Mouse (Mus musculus): ENCODE measurements around the gene Camta1. TPM values are rescaled to one million over a fixed set of nuclear protein-coding genes. Genes with fewer than 3 reads are reported as not detected.
"Not testable (repeated sequence)": the region's sequence is repeated elsewhere in the genome, so short reads cannot be mapped to it uniquely, and the experiment has no call there.

Gene Camta1
- total RNA-seq, 2 experiments from 2014 or later, result 200 to 223 TPM

GRCm38 (mm10) chr4:150914290-150914733, 947.4 kb downstream of the Camta1 start, which contains the start of the genes Park7 and Tnfrsf9:
Gene Park7 (minus strand): TSS chr4:150914437.
Gene Tnfrsf9 (plus strand): TSS chr4:150914562.
- DNase-seq (ENCODE audit: extremely low spot score in 1 of 2, low spot score in 2 of 2), result peak; percentile 95 to 99
- intact Hi-C loops (cut with DNase I), result no loop called here

GRCm38 (mm10) chr4:150913743-150914142, 947.9 kb downstream of the Camta1 start:
- DNase-seq (ENCODE audit: extremely low spot score in 1 of 2, low spot score in 2 of 2), result no peak
- intact Hi-C loops (cut with DNase I), result no loop called here

DNA sequence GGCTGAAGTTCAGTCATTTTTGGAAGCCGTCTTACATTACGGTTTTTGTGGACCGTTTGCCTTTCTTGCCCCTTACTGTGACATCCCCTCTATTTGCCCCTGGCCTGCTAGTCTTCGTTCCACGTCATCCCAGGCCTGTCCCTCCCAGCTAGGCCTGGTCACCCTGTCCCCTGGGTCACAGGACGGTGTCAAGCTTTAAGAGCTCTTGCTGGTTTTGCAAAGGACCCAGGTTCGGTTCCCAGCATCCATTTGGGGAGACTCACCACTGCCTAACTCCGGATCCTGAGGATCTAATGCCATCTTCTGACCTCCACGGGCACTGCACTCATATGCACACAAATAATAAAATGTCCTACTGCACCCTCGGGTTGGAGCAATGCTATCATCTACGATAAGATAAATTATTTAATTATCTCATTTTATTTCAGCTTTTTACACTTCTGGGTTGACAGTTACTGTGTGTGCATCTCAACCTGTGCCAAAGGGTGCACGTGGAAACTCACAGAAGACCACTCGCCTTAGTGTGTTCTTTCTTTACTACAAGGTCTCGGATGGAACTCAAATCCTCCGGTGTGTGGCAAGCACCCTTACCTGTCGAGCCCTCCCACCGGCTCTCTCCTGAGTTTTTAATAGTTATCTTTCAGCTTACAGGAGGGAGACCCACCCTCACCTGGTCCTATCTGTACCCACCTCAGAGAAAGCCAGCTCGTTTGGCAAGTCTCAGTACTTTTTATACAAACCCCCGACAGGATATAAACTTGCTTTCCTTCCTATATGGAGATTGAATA, 951.3 kb downstream of the Camta1 start:
- no peak for DNase-seq (ENCODE audit: extremely low spot score in 1 of 2, low spot score in 2 of 2)
- intact Hi-C loops (cut with DNase I), result no loop called here

DNA sequence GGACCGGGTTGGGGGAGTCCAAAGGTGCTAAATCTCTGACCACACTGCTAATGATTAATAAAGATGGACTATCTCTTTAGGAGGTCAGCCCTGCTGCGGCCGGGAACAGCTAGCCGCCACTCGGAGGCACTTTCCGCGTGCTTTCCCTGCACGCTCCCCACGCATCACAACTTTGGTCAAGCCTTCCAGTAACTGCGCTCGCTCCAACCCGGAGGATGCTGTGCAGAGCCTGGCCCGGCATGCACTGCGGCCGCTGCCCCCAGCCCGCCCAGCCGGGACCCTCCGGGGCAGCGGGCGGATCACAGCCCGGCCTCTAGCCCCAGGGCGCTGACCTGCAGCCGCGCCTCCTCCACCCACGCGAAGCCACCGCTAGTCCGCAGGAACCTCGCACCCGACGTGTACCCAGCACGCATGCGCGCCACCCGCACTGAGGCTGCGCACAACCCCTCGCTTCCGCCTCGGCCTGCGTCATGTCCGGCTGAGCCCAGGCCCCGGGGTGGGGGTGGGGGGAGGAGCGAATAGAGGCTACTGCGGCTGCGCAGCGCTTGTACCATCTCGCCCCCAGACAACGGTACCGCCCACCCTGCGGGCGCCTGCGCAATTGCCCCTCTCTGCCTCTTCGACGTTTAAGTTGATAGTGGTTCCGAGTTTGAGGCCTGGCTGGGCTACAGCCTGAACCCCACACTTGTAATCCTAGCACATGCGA, 952.1 kb downstream of the Camta1 start:
- intact Hi-C loops (cut with DNase I), result no loop called here
- peak; percentile 95 to 99 for DNase-seq (ENCODE audit: extremely low spot score in 1 of 2, low spot score in 2 of 2)

GRCm38 (mm10) chr4:150908512-150908911, 953.2 kb downstream of the Camta1 start:
- DNase-seq (ENCODE audit: extremely low spot score in 1 of 2, low spot score in 2 of 2); intact Hi-C loops (cut with DNase I): not testable (repeated sequence)

- intact Hi-C loops (cut with DNase I), result no loop called here
- DNase-seq (ENCODE audit: extremely low spot score in 1 of 2, low spot score in 2 of 2), result no peak
Measured at GRCm38 (mm10) chr4:150907099-150907498, 954.6 kb downstream of the Camta1 start.

DNA sequence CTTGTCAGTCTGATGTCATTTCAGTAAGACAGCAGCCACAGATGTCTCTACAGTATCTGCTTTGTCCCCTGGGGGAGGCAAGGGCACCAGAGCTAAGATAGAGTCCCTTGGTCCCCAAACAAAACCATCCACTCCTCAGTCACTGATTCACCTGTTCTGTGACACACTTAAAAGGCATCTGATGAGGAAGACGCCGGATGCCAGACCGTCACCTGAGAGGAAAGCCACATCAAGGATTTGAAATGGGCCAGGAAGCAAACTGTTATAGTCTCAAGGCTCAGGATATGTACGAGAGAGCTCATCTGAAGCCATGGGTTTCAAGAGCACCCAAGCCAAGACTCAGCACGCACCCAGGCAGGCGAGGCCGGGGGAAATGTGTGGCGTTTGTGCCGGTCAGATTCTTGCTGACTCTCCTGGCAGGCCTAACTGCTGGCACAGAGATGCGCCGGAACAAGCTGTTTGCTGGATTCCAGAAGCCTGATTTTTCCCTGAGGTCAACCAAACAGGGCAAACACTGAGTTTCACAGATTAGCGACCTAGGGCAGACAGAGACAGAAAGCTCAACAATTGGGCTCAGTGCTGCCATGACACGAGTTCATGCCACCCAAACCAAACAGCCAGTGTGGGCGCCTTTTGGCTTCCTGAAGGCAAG, 958.5 kb downstream of the Camta1 start:
- DNase-seq (ENCODE audit: extremely low spot score in 1 of 2, low spot score in 2 of 2), result no peak
- intact Hi-C loops (cut with DNase I), result no loop called here

GRCm38 (mm10) chr4:150902062-150902461, 959.6 kb downstream of the Camta1 start:
- intact Hi-C loops (cut with DNase I), result no loop called here
- no peak for DNase-seq (ENCODE audit: extremely low spot score in 1 of 2, low spot score in 2 of 2)

DNA sequence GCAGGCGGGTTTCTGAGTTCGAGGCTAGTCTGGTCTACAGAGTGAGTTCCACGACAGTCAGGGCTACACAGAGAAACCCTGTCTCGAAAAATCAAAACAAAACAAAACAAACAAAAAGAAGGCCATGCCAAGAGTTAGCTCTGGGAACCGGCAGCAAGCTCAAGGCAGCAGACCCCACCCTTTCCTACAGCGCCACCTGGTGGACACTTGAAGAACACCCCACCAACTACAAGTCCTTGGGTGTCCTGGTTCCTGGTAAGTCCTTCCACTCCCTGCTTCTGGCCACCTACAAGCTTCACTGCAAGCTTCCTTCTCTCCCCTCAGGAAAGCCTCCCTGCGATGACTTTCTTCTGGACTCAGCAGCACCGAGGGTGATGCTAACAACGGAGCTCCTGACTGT, 960.0 kb downstream of the Camta1 start:
- intact Hi-C loops (cut with DNase I), result loop anchor here (1.0 kb wide), 1 partner anchor 245 kb away; no protein-coding TSS in a partner anchor
- DNase-seq (ENCODE audit: extremely low spot score in 1 of 2, low spot score in 2 of 2), result peak; percentile 41 to 85

DNA sequence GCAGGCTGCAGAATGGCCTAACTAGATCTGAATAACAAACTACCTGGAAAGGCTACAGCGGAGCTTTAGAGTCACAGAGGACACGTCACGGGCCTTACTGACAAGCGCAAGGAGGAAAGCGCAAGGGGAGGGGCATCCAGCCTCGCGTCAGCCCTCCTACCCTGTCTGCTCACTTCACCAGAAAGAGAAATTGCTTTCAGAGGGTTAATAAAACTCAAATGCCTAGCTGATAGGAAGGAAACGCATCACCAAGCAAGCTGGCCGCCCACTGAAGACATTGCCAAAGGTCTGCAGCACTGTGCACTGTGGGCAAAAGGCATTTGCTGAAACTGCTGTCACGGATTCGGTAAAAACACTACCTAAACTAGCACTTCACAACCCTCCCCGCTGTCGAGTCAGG, 961.2 kb downstream of the Camta1 start:
- intact Hi-C loops (cut with DNase I), result no loop called here
- no peak for DNase-seq (ENCODE audit: extremely low spot score in 1 of 2, low spot score in 2 of 2)

DNA sequence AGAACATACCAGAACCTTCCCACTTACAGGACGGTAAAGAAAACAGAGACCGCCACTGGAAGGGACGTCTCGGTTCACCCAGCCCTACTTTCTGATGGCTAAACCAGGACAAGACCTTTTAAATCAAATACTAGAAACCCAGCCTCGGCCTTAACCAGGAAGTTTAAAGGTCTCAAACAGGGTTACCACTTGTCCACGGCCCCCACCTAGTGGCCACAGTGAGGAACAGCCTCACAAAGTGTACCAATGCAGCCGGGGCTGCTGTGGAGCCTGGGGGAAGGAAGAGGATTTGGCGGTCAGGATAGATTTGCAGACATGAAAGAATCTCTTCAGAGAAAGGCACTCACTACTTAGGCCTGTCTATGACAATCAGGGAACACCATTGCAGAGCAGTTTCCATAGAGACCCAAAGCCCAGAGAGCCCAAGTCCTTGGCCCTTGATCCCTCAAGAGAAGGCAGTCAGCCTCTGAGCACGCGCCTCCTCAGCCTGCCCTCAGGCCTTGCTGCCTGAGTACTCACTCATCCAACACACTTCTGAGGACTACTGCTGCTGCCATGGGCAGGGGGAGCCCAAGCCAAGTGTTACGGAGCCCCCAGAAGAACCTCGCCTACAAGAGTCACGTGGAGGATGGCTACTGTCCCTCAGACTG, 962.8 kb downstream of the Camta1 start:
- intact Hi-C loops (cut with DNase I), result loop anchor here (5.0 kb wide), 1 partner anchor 47 kb away; the partner anchor contains the start of gene Errfi1
- DNase-seq (ENCODE audit: extremely low spot score in 1 of 2, low spot score in 2 of 2), result peak; percentile 40 to 62

DNA sequence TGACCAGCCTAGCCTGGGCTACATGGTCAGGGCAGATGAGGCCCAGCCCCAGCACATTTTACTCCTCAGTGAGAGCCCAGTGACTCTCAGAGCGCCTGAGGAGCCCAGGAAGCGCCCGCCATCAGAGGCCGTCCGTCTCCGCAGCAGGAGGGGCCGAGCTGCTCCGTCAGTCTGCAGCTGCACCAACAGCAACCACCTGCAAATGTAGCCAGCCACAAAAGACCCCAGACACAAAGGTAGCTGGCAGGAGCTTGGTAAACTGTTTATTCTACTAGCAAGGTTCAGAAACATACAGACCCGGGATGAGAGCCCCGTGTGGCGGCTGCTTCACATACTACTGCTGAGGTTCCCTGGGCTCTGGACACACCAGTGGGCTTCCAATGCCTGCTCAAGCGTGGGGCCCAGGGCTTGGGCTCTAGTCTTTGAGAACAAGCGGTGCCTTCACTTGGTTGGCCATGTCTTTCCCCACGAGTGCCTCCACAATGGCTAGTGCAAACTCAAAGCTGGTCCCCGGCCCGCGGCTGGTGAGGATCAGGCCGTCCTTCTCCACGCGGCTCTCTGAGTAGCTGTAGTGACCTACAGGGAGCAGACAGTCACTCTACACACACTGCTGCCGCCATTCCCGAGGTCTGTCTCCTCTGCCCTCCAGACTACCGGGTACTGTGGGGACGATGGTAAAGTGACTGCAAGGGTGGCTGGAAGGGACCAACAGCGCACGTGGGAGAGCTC, 964.6 kb downstream of the Camta1 start:
- DNase-seq (ENCODE audit: extremely low spot score in 1 of 2, low spot score in 2 of 2), result no peak
- intact Hi-C loops (cut with DNase I), result loop anchor here (5.0 kb wide), 1 partner anchor 45 kb away; the partner anchor contains the start of gene Errfi1

DNA sequence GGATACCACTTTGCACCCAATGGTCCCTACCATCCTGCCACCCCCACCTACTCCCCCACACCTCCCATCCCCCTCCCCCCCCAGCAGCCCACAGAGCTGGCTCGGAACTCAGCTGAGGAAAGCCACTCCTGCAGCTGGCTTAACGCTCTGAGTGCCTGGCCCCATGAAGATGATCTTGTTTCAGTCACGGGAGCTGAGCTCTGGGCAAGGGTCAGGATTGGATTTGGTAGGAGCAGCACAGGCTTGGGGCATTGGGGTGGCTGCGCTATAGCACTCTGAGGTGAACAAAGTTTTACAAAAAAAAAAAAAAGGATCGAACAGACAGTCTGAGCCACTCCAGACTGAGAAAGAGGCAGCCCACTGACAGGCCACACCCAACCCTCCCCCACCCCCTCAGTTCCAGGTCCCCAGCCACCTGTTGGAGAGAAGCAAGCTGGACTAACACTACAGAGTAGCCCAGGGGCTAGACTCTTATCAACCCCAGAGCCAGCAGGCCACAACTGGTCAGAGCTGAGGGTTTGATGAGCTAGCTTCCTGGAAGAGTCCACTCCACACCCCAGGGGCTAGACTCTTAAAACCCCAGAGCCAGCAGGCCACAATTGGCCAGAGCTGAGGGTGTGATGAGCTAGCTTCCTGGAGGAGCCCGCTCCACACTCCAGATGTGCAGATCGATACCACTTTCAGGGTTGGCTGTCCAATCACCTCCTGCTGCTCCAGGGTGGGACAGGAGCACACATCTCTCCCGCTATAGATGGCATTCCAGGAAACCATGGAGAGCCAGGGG, 966.8 kb downstream of the Camta1 start:
- no peak for DNase-seq (ENCODE audit: extremely low spot score in 1 of 2, low spot score in 2 of 2)
- intact Hi-C loops (cut with DNase I), result loop anchor here (5.0 kb wide), 1 partner anchor 43 kb away; the partner anchor contains the start of gene Errfi1

GRCm38 (mm10) chr4:150891308-150891707, 970.4 kb downstream of the Camta1 start:
- DNase-seq (ENCODE audit: extremely low spot score in 1 of 2, low spot score in 2 of 2), result no peak
- intact Hi-C loops (cut with DNase I), result no loop called here

- intact Hi-C loops (cut with DNase I), result no loop called here
- DNase-seq (ENCODE audit: extremely low spot score in 1 of 2, low spot score in 2 of 2), result peak in 1 of 2 experiments; percentile 74
Measured at GRCm38 (mm10) chr4:150889955-150890315, 971.7 kb downstream of the Camta1 start.

DNA sequence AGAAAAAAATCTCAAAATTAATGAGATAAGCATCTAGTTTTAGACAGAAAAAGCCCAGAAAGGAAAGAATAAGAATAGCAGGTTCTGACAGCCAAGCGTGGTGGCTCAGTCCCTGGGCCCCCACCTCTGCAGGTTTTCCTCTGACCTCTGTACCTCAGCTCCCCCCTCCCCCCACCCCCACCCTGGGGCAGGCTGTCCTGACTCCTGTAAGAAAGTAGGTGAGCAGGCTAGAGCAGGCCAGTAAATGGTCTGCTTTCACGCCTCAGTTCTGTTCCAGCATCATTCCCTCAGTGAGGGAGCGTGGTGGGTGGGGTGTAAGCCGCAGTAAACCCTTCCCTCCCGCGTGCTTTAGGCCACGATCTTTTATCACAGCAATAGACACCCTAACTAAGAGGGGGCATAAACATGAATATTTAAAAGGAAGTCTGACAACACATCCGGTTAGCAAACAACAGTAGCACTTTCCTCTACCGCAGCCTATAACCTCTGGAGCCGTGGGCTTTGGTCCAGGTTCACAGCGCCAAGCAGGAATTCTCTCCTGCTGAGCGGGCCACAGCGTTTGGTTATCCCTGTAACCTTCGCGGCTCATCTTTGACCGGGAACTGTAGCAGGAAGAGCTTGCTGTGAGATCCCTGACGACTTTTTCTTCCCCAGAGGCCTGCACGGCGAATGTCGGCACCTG, 972.3 kb downstream of the Camta1 start:
- DNase-seq (ENCODE audit: extremely low spot score in 1 of 2, low spot score in 2 of 2), result peak in 1 of 2 experiments; percentile 71
- intact Hi-C loops (cut with DNase I), result no loop called here

GRCm38 (mm10) chr4:150888492-150888891, 973.2 kb downstream of the Camta1 start:
- no peak for DNase-seq (ENCODE audit: extremely low spot score in 1 of 2, low spot score in 2 of 2)
- intact Hi-C loops (cut with DNase I), result no loop called here
